Comparison of ENCODE assay signal across 13 mouse cellular contexts in genomic region chr9:104921197-104921596, GRCm38 (mm10).
"Had no signal": no experiment of that assay in that cellular context is flagged by ENCODE, and none has a peak within 500 bp of the region (broad histone marks: within the 10 kb centered on the region; RNA-seq: fewer than 3 reads in every experiment).

No protein-coding gene starts in this region.

- DNase-seq: kidney, adult 18-20 months; kidney, adult 9 months; kidney, postnatal 14 days; kidney, postnatal 4 days; liver; lung, adult 2 months; lung, postnatal 14 days; lung, postnatal 4 days; midbrain, embryonic 14.5 days; spleen, adult 18-20 months; thymus, adult 2 months; thymus, postnatal 14 days; thymus, postnatal 4 days had no signal
